Mouse (Mus musculus): ENCODE data around the gene Skida1.

Gene Skida1

DNA sequence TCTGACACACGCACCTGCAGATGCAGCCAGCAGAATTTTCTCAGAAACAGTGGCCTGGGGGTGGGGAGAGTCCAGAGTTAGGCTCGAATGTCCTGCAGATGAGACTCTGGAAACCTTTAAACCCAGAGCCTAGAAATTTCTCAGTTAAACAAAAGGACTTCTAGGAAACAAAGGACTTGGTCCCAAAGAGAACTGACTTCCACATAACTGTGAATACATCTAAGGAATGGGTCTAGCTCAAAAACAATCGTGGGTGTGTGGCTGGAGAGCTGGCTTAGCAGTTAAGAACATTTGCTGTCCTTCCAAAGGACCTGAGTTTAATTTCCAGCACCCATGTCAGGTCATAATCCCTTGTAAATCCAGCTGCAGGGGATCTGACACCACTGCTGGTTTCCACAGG lies 33.3 kb downstream of the Skida1 start:
- DNase-seq (ENCODE audit: low spot score), result no peak

- no peak for DNase-seq (ENCODE audit: low spot score)
Measured at GRCm38 (mm10) chr2:18012866-18013265, 36.0 kb downstream of the Skida1 start.

- DNase-seq (ENCODE audit: low spot score), result no peak
Measured at GRCm38 (mm10) chr2:18011226-18011625, 37.6 kb downstream of the Skida1 start.

DNA sequence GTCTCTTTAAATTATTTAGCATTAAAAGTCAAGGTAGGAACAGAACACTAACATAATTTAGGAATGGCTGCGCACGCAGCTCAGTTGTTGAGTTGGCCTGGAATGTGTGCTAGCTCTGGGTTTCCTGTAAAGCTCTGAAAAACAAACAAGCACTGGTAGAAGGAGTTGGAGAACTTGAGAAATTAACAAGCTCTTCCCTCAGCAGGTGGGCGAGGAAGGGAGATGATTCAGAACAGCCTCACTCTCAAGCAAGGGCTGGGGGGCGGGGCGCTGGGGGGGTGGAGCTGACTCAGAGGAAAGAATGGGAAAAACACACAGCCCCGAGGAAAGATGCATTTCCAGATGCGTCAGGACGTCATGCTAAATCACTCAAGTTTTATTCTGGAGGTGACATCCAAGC lies 43.7 kb downstream of the Skida1 start:
- peak; percentile 27 for DNase-seq (ENCODE audit: low spot score)

GRCm38 (mm10) chr2:18004286-18004685 lies 44.6 kb downstream of the Skida1 start:
- DNase-seq (ENCODE audit: low spot score), result no peak

GRCm38 (mm10) chr2:18002306-18002705 lies 46.5 kb downstream of the Skida1 start:
- DNase-seq (ENCODE audit: low spot score), result no peak

GRCm38 (mm10) chr2:17996858-17997257 lies 52.0 kb downstream of the Skida1 start, which contains the start of gene H2al2a:
TSS of gene H2al2a (minus strand) at chr2:17996958.
- no peak for DNase-seq (ENCODE audit: low spot score)
